Comparison of ENCODE assay signal across 23 mouse cellular contexts in the genomic region with DNA sequence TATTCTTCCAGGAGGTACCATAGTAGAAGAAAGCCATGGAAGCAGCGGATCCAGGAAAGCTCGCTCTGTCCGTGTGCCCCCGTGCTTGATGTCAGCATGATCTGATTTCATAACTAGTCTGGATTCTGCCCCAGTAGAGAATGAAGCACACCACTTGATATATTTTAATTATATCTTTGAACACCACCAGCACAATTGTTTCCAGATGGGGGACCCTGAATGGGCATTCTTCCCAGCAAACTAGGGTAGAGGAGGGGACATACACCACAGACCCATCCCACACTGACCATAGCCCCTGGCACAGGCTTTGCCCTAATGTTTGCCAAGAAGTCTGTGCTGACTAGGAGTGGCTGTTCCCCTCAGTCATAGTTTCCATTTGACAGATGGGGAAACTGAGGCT. TPM values are rescaled to one million over a fixed set of nuclear protein-coding genes. Genes with fewer than 3 reads are reported as not detected.
DNase-seq lines count a peak whose midpoint lies in the region; ATAC-seq lines count a peak whose summit lies in the region.
"Had no signal": no experiment of that assay in that cellular context is flagged by ENCODE, and none has a peak within 500 bp of the region (broad histone marks: within the 10 kb centered on the region; RNA-seq: fewer than 3 reads in every experiment).

No protein-coding gene starts in this region.

- H3K27me3 ChIP-seq in hindbrain, embryonic 10.5 days (ENCODE audit: insufficient read depth, poor library complexity, severe bottlenecking), result peaks cover 72% of the 10 kb centered on the region
- no peaks in the 10 kb centered on the region; the same call in 1 of the 2 replicates for H3K27me3 ChIP-seq in hindbrain, embryonic 16.5 days (replicated peaks; ENCODE audit: control insufficient read depth, insufficient read depth, low read length)

- no peaks in the 10 kb centered on the region for H3K36me3 ChIP-seq in hindbrain, embryonic 10.5 days
- no peaks in the 10 kb centered on the region for H3K36me3 ChIP-seq in hindbrain, embryonic 16.5 days (ENCODE audit: control insufficient read depth, insufficient read depth, low read length)

- DNase-seq in hindbrain, embryonic 10.5 days (ENCODE audit: low spot score), result no peak
- DNase-seq in NIH3T3 (ENCODE audit: low read depth) (peak; percentile 27), adipocyte (ENCODE audit: low spot score) (peak; percentile 77)
- DNase-seq in heart, postnatal 36 days, result no peak
- DNase-seq in adrenal gland, postnatal 36 days, result no peak
- DNase-seq: adrenal gland, postnatal 10 days; cerebellum, adult 11 months; cerebellum, adult 2 months; cerebellum, adult 9-11 months; cerebellum, postnatal 25 days; gastrocnemius, adult 2 months; gastrocnemius, postnatal 14 days; heart, adult 11 months had no signal

- no peak overlapping the region for H3K4me3 ChIP-seq in hindbrain, embryonic 10.5 days
- H3K4me3 ChIP-seq in hindbrain, embryonic 16.5 days (ENCODE audit: low read length), result no peak overlapping the region
- H3K4me3 ChIP-seq: erythroblast, embryonic 14.5 days; forebrain, embryonic 13.5 days; gastrocnemius, adult 2 months had no signal

- no peak overlapping the region for H3K4me2 ChIP-seq in hindbrain, embryonic 16.5 days (ENCODE audit: low read length)
- H3K4me2 ChIP-seq: forebrain, embryonic 13.5 days; heart, embryonic 11.5 days; hindbrain, embryonic 14.5 days had no signal

- H3K9ac ChIP-seq in hindbrain, embryonic 16.5 days (ENCODE audit: low read depth, low read length), result no peak overlapping the region
- H3K9ac ChIP-seq: forebrain, embryonic 13.5 days; hindbrain, embryonic 14.5 days had no signal

- no peak for ATAC-seq in hindbrain, embryonic 16.5 days
- ATAC-seq: activated CD4-positive, CD25-positive, alpha-beta regulatory T cell, adult 4 months; CD4-positive, CD25-positive, alpha-beta regulatory T cell, adult 4 months; forebrain, embryonic 16.5 days; intestine, postnatal 0 days had no signal

- intact Hi-C loops in heart, postnatal 36 days (cut with DNase I), result loop anchor here (1.0 to 5.0 kb wide), 2 partner anchors 53 to 272 kb away; no protein-coding TSS in a partner anchor

- H3K27ac ChIP-seq in hindbrain, embryonic 10.5 days, result 0 out of 2 replicates have a peak overlapping the region, but pooled peaks have one; percentile 20
- H3K27ac ChIP-seq in hindbrain, embryonic 16.5 days (ENCODE audit: low read depth, low read length), result no peak overlapping the region
- H3K27ac ChIP-seq: gastrocnemius, adult 2 months; hindbrain, embryonic 14.5 days had no signal

- 87% methylated on average over 4 of the region's 4 CpGs for WGBS in hindbrain, embryonic 10.5 days
- WGBS in hindbrain, embryonic 16.5 days, result 76% methylated on average over 4 of the region's 4 CpGs

- H3K9me3 ChIP-seq in hindbrain, embryonic 10.5 days, result no peaks in the 10 kb centered on the region
- no peaks in the 10 kb centered on the region for H3K9me3 ChIP-seq in hindbrain, embryonic 16.5 days (ENCODE audit: control insufficient read depth, low read length)
- H3K9me3 ChIP-seq: forebrain, embryonic 13.5 days had no signal

- H3K4me1 ChIP-seq in hindbrain, embryonic 10.5 days (replicated peaks), result peaks cover 46% of the 10 kb centered on the region
- peaks cover 15% of the 10 kb centered on the region for H3K4me1 ChIP-seq in hindbrain, embryonic 16.5 days (ENCODE audit: control insufficient read depth, insufficient read depth, low read depth, low read length)

RNA-seq across cellular contexts. Expression of gene Tmem129, which starts 26.7 kb away (rescaled TPM):
- polyA plus RNA-seq in hindbrain, embryonic 10.5 days (2016; fragmentation: Nextera tagmentation; extraction: Ambion mirVana), result 37.1 and 40.9 TPM in 2 replicates
- 32.5 and 35.3 TPM in 2 replicates for polyA plus RNA-seq in hindbrain, embryonic 16.5 days (2015; fragmentation: Nextera tagmentation; extraction: Ambion mirVana)
- 10 to 100 TPM; 20.8 to 21.0 TPM for total RNA-seq in heart, postnatal 36 days (2021)
- 10 to 100 TPM; 25.9 to 28.5 TPM for total RNA-seq in adrenal gland, postnatal 36 days (2021)

RNA-seq across cellular contexts. Expression of gene Tacc3, which starts 27.0 kb away (rescaled TPM):
- 259 and 305 TPM in 2 replicates for polyA plus RNA-seq in hindbrain, embryonic 10.5 days (2016; fragmentation: Nextera tagmentation; extraction: Ambion mirVana)
- 42.2 and 46.0 TPM in 2 replicates for polyA plus RNA-seq in hindbrain, embryonic 16.5 days (2015; fragmentation: Nextera tagmentation; extraction: Ambion mirVana)
- total RNA-seq in heart, postnatal 36 days (2021), result 1 to 10 TPM; 2.0 to 2.2 TPM
- total RNA-seq in adrenal gland, postnatal 36 days (2021), result 1 to 10 TPM; 7.6 to 8.4 TPM

RNA-seq across cellular contexts. Expression of gene Slbp, which starts 32.6 kb away (rescaled TPM):
- 255 and 317 TPM in 2 replicates for polyA plus RNA-seq in hindbrain, embryonic 10.5 days (2016; fragmentation: Nextera tagmentation; extraction: Ambion mirVana)
- 128 and 133 TPM in 2 replicates for polyA plus RNA-seq in hindbrain, embryonic 16.5 days (2015; fragmentation: Nextera tagmentation; extraction: Ambion mirVana)
- total RNA-seq in heart, postnatal 36 days (2021), result 10 to 100 TPM; 13.1 to 13.7 TPM
- 10 to 100 TPM; 44.8 to 47.8 TPM for total RNA-seq in adrenal gland, postnatal 36 days (2021)

RNA-seq across cellular contexts. Expression of gene Fgfr3, which starts 36.5 kb away (rescaled TPM):
- 80.5 and 84.6 TPM in 2 replicates for polyA plus RNA-seq in hindbrain, embryonic 10.5 days (2016; fragmentation: Nextera tagmentation; extraction: Ambion mirVana)
- polyA plus RNA-seq in hindbrain, embryonic 16.5 days (2015; fragmentation: Nextera tagmentation; extraction: Ambion mirVana), result 45.9 and 48.2 TPM in 2 replicates
- total RNA-seq in heart, postnatal 36 days (2021), result 1 to 10 TPM; 6.2 to 9.6 TPM
- total RNA-seq in adrenal gland, postnatal 36 days (2021), result 1 to 10 TPM; 2.4 to 3.8 TPM
- polyA plus RNA-seq: CD4-positive, CD25-positive, alpha-beta regulatory T cell, adult 4 months; erythroblast, embryonic 14.5 days had no signal

RNA-seq across cellular contexts. Expression of gene Gm9903, which starts 55.2 kb away (rescaled TPM):
- 0.77 and 1.2 TPM in 2 replicates for polyA plus RNA-seq in hindbrain, embryonic 10.5 days (2016; fragmentation: Nextera tagmentation; extraction: Ambion mirVana)
- 0.45 and 0.92 TPM in 2 replicates for polyA plus RNA-seq in hindbrain, embryonic 16.5 days (2015; fragmentation: Nextera tagmentation; extraction: Ambion mirVana)
- under 1 TPM; 0.39 to 0.84 TPM for total RNA-seq in heart, postnatal 36 days (2021)
- total RNA-seq in adrenal gland, postnatal 36 days (2021), result under 1 TPM; 0.30 to 0.36 TPM
- total RNA-seq: common myeloid progenitor, adult 5-6 weeks had no signal
- polyA plus RNA-seq: erythroblast, embryonic 14.5 days had no signal

Comparison
In these comparisons a context has a peak if more than half of its experiments do, and no peak if none do; other contexts are left out.
1. DNase-seq: peak in NIH3T3 (single experiment) and adipocyte (single experiment); none in hindbrain, embryonic 10.5 days (single experiment), heart, postnatal 36 days (0 of 2) and adrenal gland, postnatal 36 days (0 of 2).